Mouse (Mus musculus) hindbrain, embryonic 14.5 days (tissue): Measurements from ENCODE around the gene Igdcc4. TPM values are rescaled to one million over a fixed set of nuclear protein-coding genes. Genes with fewer than 3 reads are reported as not detected.

Source experiments
- ATAC-seq: fragments of 200-750 bp; cut with Nextera tagmentation; 2 replicates; pipeline ENCODE4 v1.8.0; 2017; ENCODE audit warnings: moderate number of reproducible peaks, mild to moderate bottlenecking, moderate TSS enrichment, moderate library complexity; ENCODE audit not compliant: low FRiP score
- DNase-seq: peaks from one replicate; pipeline ENCODE4 v3.0.0-alpha.2; 2015; ENCODE audit warnings: low spot score
- H3K27ac ChIP-seq: fragments of 300-500 bp; sonication (generic); 2 replicates; pipeline ENCODE4 v1.5.1; 2014; ENCODE audit warnings: mild to moderate bottlenecking, moderate library complexity
- H3K27me3 ChIP-seq: fragments of 300-500 bp; sonication (generic); 2 replicates; pipeline ENCODE4 v1.6.1; 2014; ENCODE audit warnings: mild to moderate bottlenecking, low read length, mixed read lengths; ENCODE audit not compliant: control insufficient read depth, insufficient read depth
- H3K36me3 ChIP-seq: fragments of 300-500 bp; sonication (generic); replicated peaks from 2 replicates; pipeline ENCODE4 v1.6.1; 2014; ENCODE audit not compliant: control insufficient read depth, insufficient read depth
- H3K4me1 ChIP-seq: fragments of 300-500 bp; sonication (generic); replicated peaks from 2 replicates; pipeline ENCODE4 v1.6.1; 2014; ENCODE audit warnings: antibody characterized with exemption, low read length, mixed read lengths; ENCODE audit not compliant: control insufficient read depth, insufficient read depth
- H3K4me2 ChIP-seq: fragments of 300-500 bp; sonication (generic); replicated peaks from 2 replicates; pipeline ENCODE4 v1.6.1; 2014; ENCODE audit warnings: mild to moderate bottlenecking, moderate library complexity
- H3K4me3 ChIP-seq: fragments of 300-500 bp; sonication (generic); replicated peaks from 2 replicates; pipeline ENCODE4 v1.5.1; 2014; ENCODE audit warnings: mild to moderate bottlenecking, low read length
- H3K9ac ChIP-seq: fragments of 300-500 bp; sonication (generic); 2 replicates; pipeline ENCODE4 v1.6.1; 2014
- H3K9me3 ChIP-seq: fragments of 300-500 bp; sonication (generic); 2 replicates; pipeline ENCODE4 v1.6.1; 2016; ENCODE audit warnings: low read length; ENCODE audit not compliant: control insufficient read depth
- WGBS: fragments of 180-500 bp; shearing (Covaris S2); extraction: QIAGEN DNeasy Blood & Tissue Kit; methylation state at CpG from one replicate; pipeline ENCODE4 v1.1.7; 2014; 5-methylcytosine and 5-hydroxymethylcytosine counted together
- polyA plus RNA-seq: library from polyadenylated mRNA; unstranded; fragments of >200 nt; fragmentation: Nextera tagmentation; extraction: Ambion mirVana; gene quantifications from 2 replicates; pipeline ENCODE4 v1.2.1, GENCODE M21; 2014

The Igdcc4 gene
- polyA plus RNA-seq, 1 experiment from 2014 or later, result 18.9 TPM

GRCm38 (mm10) chr9:65146001-65146400 lies 44.7 kb downstream of the Igdcc4 start:
- no peak overlapping the region; the same call in 1 of the 2 replicates for H3K4me2 ChIP-seq
- ATAC-seq (no peak), DNase-seq (no peak)
- H3K27ac ChIP-seq, result peak overlapping the region; percentile 23
- H3K4me1 ChIP-seq, result peaks cover 33% of the 10 kb centered on the region
- H3K27me3 ChIP-seq, result no peaks in the 10 kb centered on the region
- H3K9me3 ChIP-seq, result no peaks in the 10 kb centered on the region
- 31% methylated on average over 5 of the region's 5 CpGs for WGBS
- no peak overlapping the region for H3K9ac ChIP-seq
- H3K4me3 ChIP-seq, result no peak overlapping the region
- H3K36me3 ChIP-seq, result peaks cover 44% of the 10 kb centered on the region

- Histone ChIP-seq H3K4me1 (peaks cover 32% of the 10 kb centered on the region), H3K9me3 (no peaks in the 10 kb centered on the region), H3K27me3 (no peaks in the 10 kb centered on the region), H3K4me2 (no peak overlapping the region), H3K36me3 (peaks cover 44% of the 10 kb centered on the region), H3K27ac (no peak overlapping the region), H3K9ac (no peak overlapping the region), H3K4me3 (no peak overlapping the region)
- ATAC-seq, result no peak
- no peak for DNase-seq
- 80% methylated on average over 7 of the region's 7 CpGs for WGBS
Measured at GRCm38 (mm10) chr9:65148507-65148906, 47.2 kb downstream of the Igdcc4 start.

GRCm38 (mm10) chr9:65152711-65153330 lies 51.5 kb downstream of the Igdcc4 start:
- ATAC-seq (0 out of 2 replicates have a peak, but pooled peaks have one; percentile 56), DNase-seq (no peak)
- Histone ChIP-seq H3K27ac (peak overlapping the region; percentile 77), H3K36me3 (peaks cover 9% of the 10 kb centered on the region), H3K9ac (peak overlapping the region; percentile 39), H3K27me3 (no peaks in the 10 kb centered on the region), H3K4me2 (0 out of 2 replicates have a peak overlapping the region, but pooled peaks have one; percentile 6), H3K4me1 (peaks cover 46% of the 10 kb centered on the region), H3K9me3 (no peaks in the 10 kb centered on the region), H3K4me3 (no peak overlapping the region)
- WGBS, result 23% methylated on average over 6 of the region's 6 CpGs

GRCm38 (mm10) chr9:65153331-65153711 lies 52.0 kb downstream of the Igdcc4 start:
- H3K9me3 ChIP-seq, result no peaks in the 10 kb centered on the region
- peak overlapping the region; percentile 39; the same call in 1 of the 2 replicates for H3K9ac ChIP-seq
- no peaks in the 10 kb centered on the region for H3K27me3 ChIP-seq
- 0 out of 2 replicates have a peak overlapping the region, but pooled peaks have one; percentile 6 for H3K4me2 ChIP-seq
- peaks cover 9% of the 10 kb centered on the region for H3K36me3 ChIP-seq
- peaks cover 48% of the 10 kb centered on the region for H3K4me1 ChIP-seq
- 1% methylated on average over 5 of the region's 5 CpGs for WGBS
- DNase-seq (no peak), ATAC-seq (peak; percentile 72; the same call in 1 of the 2 replicates)
- H3K4me3 ChIP-seq, result no peak overlapping the region
- H3K27ac ChIP-seq, result peak overlapping the region; percentile 77

- Histone ChIP-seq H3K4me3 (no peak overlapping the region), H3K4me1 (peaks cover 48% of the 10 kb centered on the region), H3K36me3 (no peaks in the 10 kb centered on the region; the same call in none of the 2 replicates), H3K4me2 (no peak overlapping the region), H3K9me3 (no peaks in the 10 kb centered on the region), H3K27me3 (no peaks in the 10 kb centered on the region), H3K9ac (no peak overlapping the region), H3K27ac (0 out of 2 replicates have a peak overlapping the region, but pooled peaks have one; percentile 77)
- ATAC-seq, result no peak
- WGBS, result 62% methylated on average over 9 of the region's 9 CpGs
- DNase-seq, result no peak
Measured at GRCm38 (mm10) chr9:65154692-65155455, 53.6 kb downstream of the Igdcc4 start.

GRCm38 (mm10) chr9:65156604-65157003 lies 55.3 kb downstream of the Igdcc4 start:
- Histone ChIP-seq H3K9ac (peak overlapping the region; percentile 39; the same call in 1 of the 2 replicates), H3K9me3 (no peaks in the 10 kb centered on the region), H3K27me3 (no peaks in the 10 kb centered on the region), H3K4me2 (peak overlapping the region; percentile 35), H3K4me1 (peaks cover 58% of the 10 kb centered on the region), H3K36me3 (no peaks in the 10 kb centered on the region; the same call in 1 of the 2 replicates), H3K4me3 (no peak overlapping the region), H3K27ac (peak overlapping the region; percentile 52)
- whole genome bisulfite sequencing, result 5% methylated on average over 8 of the region's 8 CpGs
- ATAC-seq (peak; percentile 35; the same call in 1 of the 2 replicates), DNase-seq (no peak)

- Histone ChIP-seq H3K9me3 (no peaks in the 10 kb centered on the region), H3K4me2 (no peak overlapping the region), H3K27ac (no peak overlapping the region), H3K36me3 (no peaks in the 10 kb centered on the region; the same call in 1 of the 2 replicates), H3K9ac (no peak overlapping the region), H3K4me1 (peaks cover 66% of the 10 kb centered on the region), H3K4me3 (no peak overlapping the region), H3K27me3 (no peaks in the 10 kb centered on the region)
- ATAC-seq (no peak), DNase-seq (no peak)
- WGBS, result 54% methylated on average over 6 of the region's 6 CpGs
Measured at GRCm38 (mm10) chr9:65157631-65158030, 56.3 kb downstream of the Igdcc4 start.

GRCm38 (mm10) chr9:65161188-65161587 lies 59.9 kb downstream of the Igdcc4 start:
- Histone ChIP-seq H3K9ac (0 out of 2 replicates have a peak overlapping the region, but pooled peaks have one; percentile 14), H3K36me3 (no peaks in the 10 kb centered on the region), H3K27me3 (no peaks in the 10 kb centered on the region), H3K4me1 (peaks cover 48% of the 10 kb centered on the region), H3K9me3 (no peaks in the 10 kb centered on the region), H3K27ac (no peak overlapping the region), H3K4me3 (no peak overlapping the region), H3K4me2 (no peak overlapping the region)
- DNase-seq (no peak), ATAC-seq (no peak)
- 17% methylated on average over 4 of the region's 4 CpGs for WGBS

- H3K36me3 ChIP-seq, result no peaks in the 10 kb centered on the region
- peaks cover 41% of the 10 kb centered on the region for H3K4me1 ChIP-seq
- no peak overlapping the region for H3K9ac ChIP-seq
- peak overlapping the region; percentile 88 for H3K4me2 ChIP-seq
- DNase-seq (no peak), ATAC-seq (no peak)
- H3K4me3 ChIP-seq, result no peak overlapping the region
- peak overlapping the region; percentile 83 for H3K27ac ChIP-seq
- WGBS, result 9% methylated on average over 8 of the region's 8 CpGs
- no peaks in the 10 kb centered on the region for H3K9me3 ChIP-seq
- H3K27me3 ChIP-seq, result no peaks in the 10 kb centered on the region
Measured at GRCm38 (mm10) chr9:65161881-65162280, 60.6 kb downstream of the Igdcc4 start.
